Mouse (Mus musculus) limb, embryonic 15.5 days (tissue): ENCODE data around the gene Phkb. TPM values are rescaled to one million over a fixed set of nuclear protein-coding genes. Genes with fewer than 3 reads are reported as not detected.

ENCODE experiments used
- polyA plus RNA-seq: library from polyadenylated mRNA; unstranded; fragments of >200 nt; fragmentation: Nextera tagmentation; extraction: Ambion mirVana; gene quantifications from 2 replicates; pipeline ENCODE4 v1.2.1, GENCODE M21; 2015

The Phkb gene
- polyA plus RNA-seq, 1 experiment from 2014 or later, result 50.1 TPM

Other genes with a start within 250 kb of the Phkb start
- gene Neto2, start 140.0 kb upstream of the Phkb start, polyA plus RNA-seq, result 5.6 and 7.9 TPM in 2 replicates
- 67.1 and 69.0 TPM in 2 replicates for gene Itfg1, start within 50 bp of the Phkb start, polyA plus RNA-seq